Mouse (Mus musculus): ENCODE results near the gene Stab1.
A peak's percentile ranks its signal among the peaks of the same experiment; 100 is the strongest.

Stab1 gene

GRCm38 (mm10) chr14:31141011-31141410 is 27.4 kb downstream of the Stab1 start:
- H3K4me3 ChIP-seq (replicated peaks; ENCODE audit: low read length) = no peak overlapping the region
- H3K36me3 ChIP-seq (ENCODE audit: insufficient read depth, low read length) = peaks cover 46% of the 10 kb centered on the region
- peaks cover 39% of the 10 kb centered on the region for H3K27me3 ChIP-seq (ENCODE audit: insufficient read depth, low read length)
- peaks cover 50% of the 10 kb centered on the region for H3K4me1 ChIP-seq (replicated peaks; ENCODE audit: low read depth, low read length)
- 0 out of 2 replicates have a peak, but pooled peaks cover 4% of the 10 kb centered on the region for H3K9me3 ChIP-seq (ENCODE audit: low read length)
- TF ChIP-seq POU5F1 (IDR thresholded peaks at IDR 0.05; ENCODE audit: borderline replicate concordance, low read length) (no peak), CTCF (conservative IDR thresholded peaks at IDR 0.05; ENCODE audit: low read length) (no peak), NANOG (IDR thresholded peaks at IDR 0.05; ENCODE audit: borderline replicate concordance, low read length) (no peak)

GRCm38 (mm10) chr14:31140141-31140540 is 28.3 kb downstream of the Stab1 start:
- peaks cover 58% of the 10 kb centered on the region for H3K4me1 ChIP-seq (replicated peaks; ENCODE audit: low read depth, low read length)
- peaks cover 55% of the 10 kb centered on the region for H3K36me3 ChIP-seq (ENCODE audit: insufficient read depth, low read length)
- 0 out of 2 replicates have a peak, but pooled peaks cover 4% of the 10 kb centered on the region for H3K9me3 ChIP-seq (ENCODE audit: low read length)
- no peak overlapping the region; the same call in 1 of the 2 replicates for H3K4me3 ChIP-seq (replicated peaks; ENCODE audit: low read length)
- no peak for TF ChIP-seq CTCF (conservative IDR thresholded peaks at IDR 0.05; ENCODE audit: low read length)
- no peak for TF ChIP-seq POU5F1 (IDR thresholded peaks at IDR 0.05; ENCODE audit: borderline replicate concordance, low read length)
- no peak for TF ChIP-seq NANOG (IDR thresholded peaks at IDR 0.05; ENCODE audit: borderline replicate concordance, low read length)
- peaks cover 32% of the 10 kb centered on the region for H3K27me3 ChIP-seq (ENCODE audit: insufficient read depth, low read length)

GRCm38 (mm10) chr14:31139666-31140065 is 28.8 kb downstream of the Stab1 start:
- TF ChIP-seq POU5F1 (IDR thresholded peaks at IDR 0.05; ENCODE audit: borderline replicate concordance, low read length) (no peak), NANOG (IDR thresholded peaks at IDR 0.05; ENCODE audit: borderline replicate concordance, low read length) (no peak), CTCF (conservative IDR thresholded peaks at IDR 0.05; ENCODE audit: low read length) (no peak)
- peaks cover 60% of the 10 kb centered on the region for H3K36me3 ChIP-seq (ENCODE audit: insufficient read depth, low read length)
- 0 out of 2 replicates have a peak, but pooled peaks cover 4% of the 10 kb centered on the region for H3K9me3 ChIP-seq (ENCODE audit: low read length)
- no peak overlapping the region for H3K4me3 ChIP-seq (replicated peaks; ENCODE audit: low read length)
- H3K27me3 ChIP-seq (ENCODE audit: insufficient read depth, low read length) = peaks cover 28% of the 10 kb centered on the region
- peaks cover 62% of the 10 kb centered on the region for H3K4me1 ChIP-seq (replicated peaks; ENCODE audit: low read depth, low read length)

- peak overlapping the region; percentile 66 for H3K4me3 ChIP-seq (replicated peaks; ENCODE audit: low read length)
- H3K36me3 ChIP-seq (ENCODE audit: insufficient read depth, low read length) = peaks cover 67% of the 10 kb centered on the region
- peaks cover 27% of the 10 kb centered on the region for H3K27me3 ChIP-seq (ENCODE audit: insufficient read depth, low read length)
- H3K4me1 ChIP-seq (replicated peaks; ENCODE audit: low read depth, low read length) = peaks cover 69% of the 10 kb centered on the region
- 0 out of 2 replicates have a peak, but pooled peaks cover 4% of the 10 kb centered on the region for H3K9me3 ChIP-seq (ENCODE audit: low read length)
- TF ChIP-seq NANOG (IDR thresholded peaks at IDR 0.05; ENCODE audit: borderline replicate concordance, low read length) (no peak), CTCF (conservative IDR thresholded peaks at IDR 0.05; ENCODE audit: low read length) (no peak), POU5F1 (IDR thresholded peaks at IDR 0.05; ENCODE audit: borderline replicate concordance, low read length) (no peak)
Observed at GRCm38 (mm10) chr14:31138897-31139429, 29.5 kb downstream of the Stab1 start.

GRCm38 (mm10) chr14:31138219-31138896 is 30.1 kb downstream of the Stab1 start:
- Histone ChIP-seq H3K4me3 (replicated peaks; ENCODE audit: low read length) (peak overlapping the region; percentile 66), H3K36me3 (ENCODE audit: insufficient read depth, low read length) (peaks cover 73% of the 10 kb centered on the region), H3K27me3 (ENCODE audit: insufficient read depth, low read length) (peaks cover 27% of the 10 kb centered on the region), H3K4me1 (replicated peaks; ENCODE audit: low read depth, low read length) (peaks cover 75% of the 10 kb centered on the region), H3K9me3 (ENCODE audit: low read length) (0 out of 2 replicates have a peak, but pooled peaks cover 4% of the 10 kb centered on the region)
- TF ChIP-seq NANOG (IDR thresholded peaks at IDR 0.05; ENCODE audit: borderline replicate concordance, low read length) (no peak), POU5F1 (IDR thresholded peaks at IDR 0.05; ENCODE audit: borderline replicate concordance, low read length) (peak; percentile 84; the same call in 1 of the 2 replicates)

GRCm38 (mm10) chr14:31137791-31138190 is 30.6 kb downstream of the Stab1 start:
- Histone ChIP-seq H3K9me3 (ENCODE audit: low read length) (0 out of 2 replicates have a peak, but pooled peaks cover 4% of the 10 kb centered on the region), H3K36me3 (ENCODE audit: insufficient read depth, low read length) (peaks cover 78% of the 10 kb centered on the region), H3K27me3 (ENCODE audit: insufficient read depth, low read length) (peaks cover 23% of the 10 kb centered on the region), H3K4me3 (replicated peaks; ENCODE audit: low read length) (peak overlapping the region; percentile 51), H3K4me1 (replicated peaks; ENCODE audit: low read depth, low read length) (peaks cover 81% of the 10 kb centered on the region)
- TF ChIP-seq POU5F1 (IDR thresholded peaks at IDR 0.05; ENCODE audit: borderline replicate concordance, low read length) (no peak), CTCF (conservative IDR thresholded peaks at IDR 0.05; ENCODE audit: low read length) (no peak), NANOG (IDR thresholded peaks at IDR 0.05; ENCODE audit: borderline replicate concordance, low read length) (no peak)

- Histone ChIP-seq H3K4me3 (replicated peaks; ENCODE audit: low read length) (peak overlapping the region; percentile 51; the same call in 1 of the 2 replicates), H3K27me3 (ENCODE audit: insufficient read depth, low read length) (peaks cover 20% of the 10 kb centered on the region), H3K9me3 (ENCODE audit: low read length) (no peaks in the 10 kb centered on the region), H3K4me1 (replicated peaks; ENCODE audit: low read depth, low read length) (peaks cover 87% of the 10 kb centered on the region), H3K36me3 (ENCODE audit: insufficient read depth, low read length) (peaks cover 84% of the 10 kb centered on the region)
- TF ChIP-seq NANOG (IDR thresholded peaks at IDR 0.05; ENCODE audit: borderline replicate concordance, low read length) (no peak), POU5F1 (IDR thresholded peaks at IDR 0.05; ENCODE audit: borderline replicate concordance, low read length) (no peak), CTCF (conservative IDR thresholded peaks at IDR 0.05; ENCODE audit: low read length) (no peak)
Observed at GRCm38 (mm10) chr14:31137281-31137595, 31.2 kb downstream of the Stab1 start.

GRCm38 (mm10) chr14:31136411-31137280 is 31.8 kb downstream of the Stab1 start:
- H3K27me3 ChIP-seq (ENCODE audit: insufficient read depth, low read length) = peaks cover 26% of the 10 kb centered on the region
- 0 out of 2 replicates have a peak overlapping the region, but pooled peaks have one; percentile 26 for H3K4me3 ChIP-seq (replicated peaks; ENCODE audit: low read length)
- no peak for TF ChIP-seq CTCF (conservative IDR thresholded peaks at IDR 0.05; ENCODE audit: low read length)
- TF ChIP-seq NANOG (IDR thresholded peaks at IDR 0.05; ENCODE audit: borderline replicate concordance, low read length) = no peak
- TF ChIP-seq POU5F1 (IDR thresholded peaks at IDR 0.05; ENCODE audit: borderline replicate concordance, low read length) = no peak
- H3K4me1 ChIP-seq (replicated peaks; ENCODE audit: low read depth, low read length) = peaks cover 92% of the 10 kb centered on the region
- H3K36me3 ChIP-seq (ENCODE audit: insufficient read depth, low read length) = peaks cover 85% of the 10 kb centered on the region
- no peaks in the 10 kb centered on the region for H3K9me3 ChIP-seq (ENCODE audit: low read length)

Measured in E14TG2a.4 (cell line).